Mouse (Mus musculus) spleen, adult 2 months (tissue): Measurements from ENCODE around the gene Smg7.

Source experiments
- CTCF ChIP-seq: fragments of 200-500 bp; IDR thresholded peaks from 2 replicates; pipeline ENCODE4 v1.5.1; 2011; ENCODE audit warnings: mild to moderate bottlenecking, inconsistent platforms; ENCODE audit not compliant: insufficient read depth, insufficient read length, insufficient replicate concordance; ENCODE audit errors: extremely low read depth
- POLR2A ChIP-seq: fragments of 200-500 bp; IDR thresholded peaks from 2 replicates; pipeline ENCODE4 v1.6.1; 2011; ENCODE audit warnings: low read depth, low read length, inconsistent platforms

DNA sequence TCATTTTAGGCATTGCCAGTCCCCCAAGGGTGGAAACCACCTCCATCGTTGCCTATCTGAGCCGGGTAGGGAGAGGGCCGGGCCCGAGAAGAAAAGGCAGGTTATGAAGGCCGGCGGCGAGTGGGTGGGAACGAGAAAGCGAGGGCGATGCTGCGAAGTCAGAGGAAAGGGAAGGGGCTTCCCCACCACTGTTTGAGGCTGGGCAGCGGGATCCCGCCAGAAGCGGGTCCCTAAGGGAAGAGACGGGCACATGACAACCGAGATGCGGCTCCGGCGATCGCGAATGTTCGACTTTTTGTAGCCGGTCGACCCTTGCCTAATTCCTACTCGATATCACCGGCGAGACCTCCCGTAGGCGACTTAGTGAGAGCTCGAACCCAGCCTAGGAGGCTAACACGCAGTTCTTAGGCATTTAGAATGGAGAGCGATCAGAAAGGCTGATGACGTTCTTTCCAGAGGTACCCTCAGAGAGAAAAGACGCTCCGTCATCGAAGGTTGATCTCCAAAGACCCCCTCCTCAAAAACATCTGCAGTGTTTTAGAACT lies 1.2 kb upstream of the Smg7 start:
- no peak for TF ChIP-seq CTCF
- TF ChIP-seq POLR2A: no peak
